Mouse (Mus musculus): ENCODE results near the gene Smtn. TPM values are rescaled to one million over a fixed set of nuclear protein-coding genes. Genes with fewer than 3 reads are reported as not detected.

Gene Smtn
- polyA plus RNA-seq, 1 experiment from 2014 or later, result 103 TPM

DNA sequence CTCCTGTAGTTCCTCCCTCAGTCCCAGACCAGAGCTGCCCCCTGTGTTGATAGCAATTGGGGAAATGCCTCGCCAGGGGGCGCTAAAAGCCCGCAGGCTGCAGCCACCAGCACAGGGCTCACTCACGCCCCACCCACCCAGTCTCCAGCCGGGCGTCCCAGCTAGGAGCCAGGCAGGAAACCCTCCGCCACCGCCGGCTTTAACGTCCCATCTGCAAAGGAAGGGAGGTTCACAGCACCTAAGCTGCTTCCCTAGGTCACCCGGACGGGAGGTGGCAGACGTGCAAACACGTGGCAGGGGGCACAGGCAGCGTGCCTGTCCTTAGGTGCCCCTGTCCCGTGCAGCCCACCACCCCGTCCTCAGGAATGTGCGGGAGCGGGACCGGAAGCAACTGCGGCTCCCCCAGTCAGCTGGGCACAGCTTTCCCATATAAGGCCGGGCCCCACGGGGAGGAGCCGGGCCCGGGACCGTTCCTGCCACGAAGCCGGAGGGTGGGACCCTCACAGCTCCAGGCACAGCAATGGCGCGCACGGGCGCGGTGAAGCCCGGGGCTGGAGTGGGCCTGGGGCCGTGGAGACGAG, 4.9 kb downstream of the Smtn start:
- peak overlapping the region; percentile 66 for H3K9ac ChIP-seq (ENCODE audit: low read length)
- TF ChIP-seq CTCF (IDR thresholded peaks at IDR 0.05; ENCODE audit: low read depth) (peak; percentile 94), EP300 (optimal IDR thresholded peaks at IDR 0.05) (peak; percentile 87)
- peak; percentile 85 for ATAC-seq (ENCODE audit: low FRiP score, low TSS enrichment)
- no peaks in the 10 kb centered on the region for H3K9me3 ChIP-seq (ENCODE audit: control insufficient read depth, low read length)
- H3K27ac ChIP-seq (replicated peaks), result peak overlapping the region; percentile 95
- peaks cover 24% of the 10 kb centered on the region for H3K36me3 ChIP-seq (ENCODE audit: control insufficient read depth, insufficient read depth, low read length)
- no peaks in the 10 kb centered on the region for H3K27me3 ChIP-seq (ENCODE audit: control insufficient read depth, insufficient read depth, low read length)
- H3K4me3 ChIP-seq (ENCODE audit: low read depth, low read length), result peak overlapping the region; percentile 49
- under 1% methylated on average over 36 of the region's 36 CpGs for WGBS
- H3K4me1 ChIP-seq (replicated peaks; ENCODE audit: control insufficient read depth, insufficient read depth), result peaks cover 9% of the 10 kb centered on the region
- DNase-seq (ENCODE audit: low spot score), result peak; percentile 98
- peak overlapping the region; percentile 83 for H3K4me2 ChIP-seq (replicated peaks; ENCODE audit: low read depth)

DNA sequence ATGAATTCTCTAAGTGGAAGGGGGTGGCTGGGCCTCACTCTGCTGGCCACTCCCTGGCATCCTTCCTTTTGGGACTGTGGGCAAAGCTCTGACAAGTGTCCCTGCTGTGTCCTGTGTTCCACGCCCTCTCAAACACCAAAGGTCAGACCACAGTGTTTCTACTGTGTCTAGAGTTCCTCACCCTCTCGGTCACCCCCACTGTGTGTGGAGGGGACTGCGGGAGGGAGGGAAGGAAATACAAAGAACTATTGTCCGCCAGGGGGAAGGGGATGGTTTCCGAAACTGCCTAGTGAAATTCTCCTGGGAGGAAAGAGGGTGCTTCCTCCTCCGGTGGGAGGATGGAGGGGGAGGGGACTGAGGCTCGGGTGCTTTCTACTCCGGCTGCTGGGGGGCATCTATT, 5.5 kb downstream of the Smtn start:
- TF ChIP-seq CTCF (IDR thresholded peaks at IDR 0.05; ENCODE audit: low read depth) (no peak), EP300 (optimal IDR thresholded peaks at IDR 0.05) (no peak)
- DNase-seq (ENCODE audit: low spot score), result no peak
- Histone ChIP-seq H3K9me3 (ENCODE audit: control insufficient read depth, low read length) (no peaks in the 10 kb centered on the region), H3K9ac (ENCODE audit: low read length) (peak overlapping the region; percentile 43; the same call in 1 of the 2 replicates), H3K4me3 (ENCODE audit: low read depth, low read length) (peak overlapping the region; percentile 49), H3K4me2 (replicated peaks; ENCODE audit: low read depth) (peak overlapping the region; percentile 83), H3K27me3 (ENCODE audit: control insufficient read depth, insufficient read depth, low read length) (no peaks in the 10 kb centered on the region), H3K36me3 (ENCODE audit: control insufficient read depth, insufficient read depth, low read length) (peaks cover 24% of the 10 kb centered on the region), H3K27ac (replicated peaks) (peak overlapping the region; percentile 95), H3K4me1 (replicated peaks; ENCODE audit: control insufficient read depth, insufficient read depth) (peaks cover 9% of the 10 kb centered on the region)
- WGBS, result 31% methylated on average over 8 of the region's 8 CpGs
- no peak for ATAC-seq (ENCODE audit: low FRiP score, low TSS enrichment)

DNA sequence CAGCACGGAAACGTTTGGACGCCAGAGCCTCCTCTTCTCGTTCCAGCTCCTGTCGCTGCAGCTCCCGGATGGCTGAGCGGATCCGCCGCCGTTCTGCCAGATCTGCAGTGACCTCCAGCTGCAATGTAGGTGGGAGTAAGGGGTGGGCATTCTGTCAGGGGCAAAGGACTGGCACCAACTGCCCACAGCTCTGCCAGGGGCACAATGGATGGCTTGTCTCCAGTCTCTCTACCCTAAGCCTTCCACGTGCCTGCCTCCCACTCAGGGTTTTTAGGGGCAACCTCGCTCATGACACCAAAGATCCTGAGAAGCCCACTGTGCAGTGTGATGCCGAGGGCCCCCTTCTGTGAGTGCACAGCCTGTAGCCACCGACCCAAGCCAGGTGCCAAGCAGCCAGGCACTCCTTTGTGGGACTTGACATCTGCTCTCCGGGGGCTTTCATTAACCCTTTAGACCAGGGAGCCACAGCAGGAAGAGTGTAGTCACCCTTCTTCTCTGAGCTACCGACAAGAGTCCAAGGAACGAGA, 6.9 kb downstream of the Smtn start:
- peaks cover 29% of the 10 kb centered on the region for H3K36me3 ChIP-seq (ENCODE audit: control insufficient read depth, insufficient read depth, low read length)
- no peak for DNase-seq (ENCODE audit: low spot score)
- peak overlapping the region; percentile 35 for H3K9ac ChIP-seq (ENCODE audit: low read length)
- H3K4me2 ChIP-seq (replicated peaks; ENCODE audit: low read depth), result no peak overlapping the region
- TF ChIP-seq CTCF (IDR thresholded peaks at IDR 0.05; ENCODE audit: low read depth), result no peak
- no peak for TF ChIP-seq EP300 (optimal IDR thresholded peaks at IDR 0.05)
- no peak overlapping the region for H3K27ac ChIP-seq (replicated peaks)
- 87% methylated on average over 17 of the region's 17 CpGs for WGBS
- ATAC-seq (ENCODE audit: low FRiP score, low TSS enrichment), result no peak
- H3K4me1 ChIP-seq (replicated peaks; ENCODE audit: control insufficient read depth, insufficient read depth), result peaks cover 9% of the 10 kb centered on the region
- no peaks in the 10 kb centered on the region for H3K9me3 ChIP-seq (ENCODE audit: control insufficient read depth, low read length)
- no peaks in the 10 kb centered on the region for H3K27me3 ChIP-seq (ENCODE audit: control insufficient read depth, insufficient read depth, low read length)
- no peak overlapping the region for H3K4me3 ChIP-seq (ENCODE audit: low read depth, low read length)

DNA sequence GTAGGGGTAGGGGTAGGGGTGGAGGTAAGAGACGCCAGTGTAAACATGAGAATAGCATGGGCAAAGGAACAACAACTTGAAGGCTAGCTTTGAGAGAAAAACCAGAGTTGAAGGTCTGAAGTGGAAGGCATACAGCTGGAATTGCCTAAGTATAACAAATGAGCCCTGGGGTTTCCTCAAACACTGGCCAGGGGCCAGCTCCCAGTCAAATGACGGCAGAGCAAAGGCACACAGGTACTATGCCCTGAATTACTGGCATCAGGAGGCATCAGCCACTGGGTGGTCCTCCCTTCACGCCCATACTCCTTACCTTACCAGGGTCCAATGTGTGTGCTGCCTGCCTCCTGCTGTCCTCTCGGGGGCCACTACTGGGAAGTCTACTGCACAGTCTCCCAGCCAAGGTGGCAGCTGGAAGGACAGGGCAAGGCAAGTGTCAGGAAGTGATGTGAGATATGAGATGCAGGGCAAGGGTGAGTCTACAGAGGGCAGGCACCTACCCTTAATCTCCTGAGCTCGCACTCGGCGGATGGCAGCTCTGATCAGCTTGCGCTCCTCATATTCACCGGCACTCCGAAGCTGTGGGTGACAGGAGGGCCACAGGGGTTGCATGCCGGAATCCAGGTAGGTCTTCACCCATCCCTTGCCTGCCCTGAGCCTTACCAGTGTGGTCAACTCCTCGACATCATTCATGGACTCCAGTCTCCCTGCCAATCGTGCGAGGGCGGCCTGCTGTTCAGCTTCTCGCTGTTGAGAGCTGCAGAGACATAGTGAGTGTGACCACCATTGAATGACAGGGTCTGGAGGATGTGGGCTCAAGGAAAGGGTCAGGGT, 8.1 kb downstream of the Smtn start:
- no peak overlapping the region for H3K27ac ChIP-seq (replicated peaks)
- WGBS, result 81% methylated on average over 16 of the region's 16 CpGs
- no peaks in the 10 kb centered on the region for H3K9me3 ChIP-seq (ENCODE audit: control insufficient read depth, low read length)
- ATAC-seq (ENCODE audit: low FRiP score, low TSS enrichment), result no peak
- no peak overlapping the region for H3K4me3 ChIP-seq (ENCODE audit: low read depth, low read length)
- no peaks in the 10 kb centered on the region for H3K27me3 ChIP-seq (ENCODE audit: control insufficient read depth, insufficient read depth, low read length)
- peaks cover 33% of the 10 kb centered on the region for H3K36me3 ChIP-seq (ENCODE audit: control insufficient read depth, insufficient read depth, low read length)
- 0 out of 2 replicates have a peak overlapping the region, but pooled peaks have one; percentile 8 for H3K9ac ChIP-seq (ENCODE audit: low read length)
- no peak for TF ChIP-seq CTCF (IDR thresholded peaks at IDR 0.05; ENCODE audit: low read depth)
- TF ChIP-seq EP300 (optimal IDR thresholded peaks at IDR 0.05), result no peak
- DNase-seq (ENCODE audit: low spot score), result no peak
- 0 out of 2 replicates have a peak overlapping the region, but pooled peaks have one; percentile 11 for H3K4me2 ChIP-seq (replicated peaks; ENCODE audit: low read depth)
- H3K4me1 ChIP-seq (replicated peaks; ENCODE audit: control insufficient read depth, insufficient read depth), result peaks cover 6% of the 10 kb centered on the region

DNA sequence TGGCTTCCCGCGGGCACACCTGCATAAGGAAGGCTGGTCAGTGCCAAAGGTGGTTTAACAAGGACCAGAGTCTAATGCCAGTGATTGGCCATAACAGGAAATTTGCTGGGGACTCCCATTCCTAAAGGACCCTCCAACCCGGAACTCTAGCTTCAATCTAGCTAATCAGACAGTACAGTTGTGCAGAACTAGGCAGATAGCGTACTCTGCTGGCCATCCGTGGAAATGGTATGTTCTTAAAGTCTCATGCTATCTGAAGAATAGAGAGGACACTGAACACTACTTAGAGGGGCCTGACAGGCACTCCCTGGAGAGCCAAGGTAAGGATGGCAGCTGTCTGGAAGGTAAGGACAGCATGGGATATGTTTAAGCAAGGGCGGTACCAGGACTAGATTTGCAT, 8.8 kb downstream of the Smtn start:
- H3K27me3 ChIP-seq (ENCODE audit: control insufficient read depth, insufficient read depth, low read length), result no peaks in the 10 kb centered on the region
- H3K27ac ChIP-seq (replicated peaks), result peak overlapping the region; percentile 80; the same call in 1 of the 2 replicates
- H3K4me2 ChIP-seq (replicated peaks; ENCODE audit: low read depth), result no peak overlapping the region
- TF ChIP-seq CTCF (IDR thresholded peaks at IDR 0.05; ENCODE audit: low read depth), result peak; percentile 67
- TF ChIP-seq EP300 (optimal IDR thresholded peaks at IDR 0.05), result no peak
- DNase-seq (ENCODE audit: low spot score), result no peak
- peaks cover 3% of the 10 kb centered on the region; the same call in 1 of the 2 replicates for H3K4me1 ChIP-seq (replicated peaks; ENCODE audit: control insufficient read depth, insufficient read depth)
- H3K4me3 ChIP-seq (ENCODE audit: low read depth, low read length), result no peak overlapping the region
- H3K36me3 ChIP-seq (ENCODE audit: control insufficient read depth, insufficient read depth, low read length), result peaks cover 31% of the 10 kb centered on the region
- no peak for ATAC-seq (ENCODE audit: low FRiP score, low TSS enrichment)
- H3K9ac ChIP-seq (ENCODE audit: low read length), result no peak overlapping the region
- 75% methylated on average over 6 of the region's 6 CpGs for WGBS
- no peaks in the 10 kb centered on the region for H3K9me3 ChIP-seq (ENCODE audit: control insufficient read depth, low read length)

All from stomach, postnatal 0 days (tissue).